Mouse (Mus musculus) megakaryocyte, embryonic 14.5 days (primary cell): ENCODE measurements at regions not wholly inside any gene's neighbourhood (a gene's known extent, or its start where the extent isn't known, plus 50 kb on each side); places are given as distances from the start of the nearest gene placed in this dataset.

Experiments
- FLI1 ChIP-seq: IDR thresholded peaks from 2 replicates; pipeline ENCODE4 v1.6.1; 2012; ENCODE audit warnings: low read length, inconsistent platforms, mixed read lengths
- GATA1 ChIP-seq: IDR thresholded peaks from 3 replicates; pipeline ENCODE4 v1.6.1; 2012; ENCODE audit warnings: mixed read lengths, low read length, inconsistent platforms, borderline replicate concordance

- TF ChIP-seq GATA1: no peak
- TF ChIP-seq FLI1: no peak
Measured at GRCm38 (mm10) chr8:26503918-26504317, 384.6 kb downstream of the Gm45692 start.
